Mouse (Mus musculus) left cerebral cortex, adult 2 months (tissue): ENCODE results near the gene Gab2. TPM values are rescaled to one million over a fixed set of nuclear protein-coding genes. Genes with fewer than 3 reads are reported as not detected.

ENCODE experiments used
- DNase-seq, 2 experiments: peaks; one replicate each; pipeline ENCODE4 v3.0.0; 2021 to 2022; ENCODE audit warnings: low spot score in 2 of 2, mixed read lengths in 1 of 2; ENCODE audit errors: extremely low spot score in 1 of 2
- H3K27ac ChIP-seq: fragments of 200-600 bp; 2 replicates; pipeline ENCODE4 v1.8.1; 2022
- H3K4me3 ChIP-seq: fragments of 200-600 bp; 2 replicates; pipeline ENCODE4 v1.8.1; 2022
- CTCF ChIP-seq: fragments of 200-600 bp; IDR thresholded peaks from 2 replicates; pipeline ENCODE4 v1.8.1; 2022; ENCODE audit warnings: antibody characterized with exemption, mild to moderate bottlenecking, moderate library complexity
- intact Hi-C: fragments of 180-260 bp; cut with DNase I; formaldehyde crosslinking; loops from one replicate; pipeline ENCODE4 v1.15.1; 2025
- long read RNA-seq, 2 experiments: library from polyadenylated mRNA; stranded (forward); transcript quantifications; one replicate each; pipeline ENCODE4 v2.0.0; 2021; ENCODE audit warnings: borderline mapping rate in 2 of 2
- total RNA-seq, 2 experiments: library from RNA; stranded (reverse); gene quantifications; 2 replicates each; pipeline ENCODE4 v1.2.3; 2021

Gene Gab2
- 10 to 100 TPM; 14.3 to 14.4 TPM for total RNA-seq
- long read RNA-seq, experiment 1, full-length matches to known transcripts, result 11 of 14 reads
- long read RNA-seq, experiment 1, partial matches to known transcripts, result 1 of 14 reads
- long read RNA-seq, experiment 1, other reads (novel, unspliced or antisense), result 2 of 14 reads
- long read RNA-seq, experiment 2, full-length matches to known transcripts, result 11 of 14 reads
- long read RNA-seq, experiment 2, partial matches to known transcripts, result 2 of 14 reads
- long read RNA-seq, experiment 2, other reads (novel, unspliced or antisense), result 1 of 14 reads

DNA sequence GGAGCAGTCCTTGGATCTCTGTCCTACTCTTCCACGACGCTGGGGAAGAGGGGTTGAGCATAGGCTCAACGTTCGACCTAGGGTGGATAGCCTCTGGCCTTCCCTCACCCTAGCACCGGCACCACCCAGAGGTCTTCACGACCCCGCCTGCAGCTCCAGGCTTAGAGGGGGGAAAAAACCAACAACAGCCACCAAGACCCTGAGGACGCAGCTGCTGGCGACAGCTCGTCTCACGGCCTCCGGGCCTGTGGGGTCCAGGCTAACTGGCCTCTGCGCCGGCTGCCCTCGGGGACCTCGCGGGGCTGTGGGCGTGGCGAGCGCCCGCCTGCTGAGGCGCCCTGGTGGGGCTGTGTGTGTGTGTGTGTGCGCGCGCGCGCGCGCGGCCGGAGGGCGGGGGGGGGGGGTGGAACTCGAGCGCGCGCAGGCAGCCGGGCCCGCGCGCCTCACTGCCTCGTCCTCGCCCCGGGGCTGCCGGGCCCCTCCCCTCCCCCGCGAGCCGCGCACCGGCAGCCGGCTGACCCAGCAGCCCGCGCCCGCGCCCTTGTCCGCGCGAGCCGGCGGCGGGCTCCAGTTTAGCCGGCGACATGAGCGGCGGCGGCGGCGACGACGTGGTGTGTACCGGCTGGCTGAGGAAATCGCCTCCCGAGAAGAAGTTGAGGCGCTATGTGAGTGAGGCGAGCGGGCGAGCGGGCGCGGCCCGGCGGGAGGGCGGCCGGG is at the start of gene Gab2:
TSS of gene Gab2 (plus strand) at position 345 of the 717 bp plus-strand sequence.
- peak within 1 kb of the TSS; percentile 88 for H3K27ac ChIP-seq
- intact Hi-C loops, result loop anchor here (5.0 kb wide), 1 partner anchor 166 kb away; no protein-coding TSS in a partner anchor
- peak; percentile 64 to 69 for DNase-seq
- peak within 1 kb of the TSS; percentile 86 for H3K4me3 ChIP-seq
- no peak for TF ChIP-seq CTCF

DNA sequence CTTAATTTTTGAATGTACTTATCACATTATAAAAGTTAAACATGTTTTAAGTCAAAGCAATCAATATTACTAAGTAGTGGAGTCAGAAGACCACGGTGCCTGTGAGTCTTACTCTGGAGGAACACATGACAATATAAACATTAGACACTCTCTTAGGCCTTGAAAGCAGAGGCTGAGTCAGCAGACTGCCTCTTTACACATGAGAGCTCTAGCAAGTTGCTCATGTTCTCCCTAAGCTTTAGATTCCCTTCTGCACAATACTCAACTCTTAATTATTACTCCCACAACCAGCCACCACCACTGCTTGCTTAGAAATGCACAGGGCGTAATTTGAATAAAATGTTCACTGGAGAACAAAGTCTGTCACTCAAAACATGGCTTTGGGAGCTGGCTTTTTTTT is 49.0 kb upstream of the Gab2 start:
- no peak for DNase-seq
- no peak overlapping the region for H3K4me3 ChIP-seq
- H3K27ac ChIP-seq, result no peak overlapping the region
- intact Hi-C loops, result no loop called here
- no peak for TF ChIP-seq CTCF

DNA sequence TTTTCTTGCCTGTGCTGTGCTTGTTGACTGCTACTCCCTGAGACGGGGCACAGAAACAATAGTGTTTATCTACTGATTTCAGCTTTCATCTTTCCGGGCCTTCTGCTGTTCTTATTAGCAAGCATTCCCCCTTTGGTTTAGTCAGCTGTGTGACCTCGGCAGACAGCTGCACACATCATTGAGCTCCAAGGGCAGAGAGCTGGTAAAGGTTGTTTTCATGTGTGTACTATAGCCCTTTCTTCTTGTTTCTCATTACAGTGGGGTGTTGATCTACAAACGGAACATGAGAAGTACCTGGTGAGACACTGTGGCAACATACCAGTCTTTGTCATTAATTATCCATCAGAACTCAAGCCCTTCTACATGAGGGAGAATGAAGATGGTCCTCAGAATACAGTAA is 41.7 kb upstream of the Gab2 start:
- no peak for TF ChIP-seq CTCF
- intact Hi-C loops, result no loop called here
- DNase-seq, result no peak
- Histone ChIP-seq H3K4me3 (no peak overlapping the region), H3K27ac (no peak overlapping the region)

DNA sequence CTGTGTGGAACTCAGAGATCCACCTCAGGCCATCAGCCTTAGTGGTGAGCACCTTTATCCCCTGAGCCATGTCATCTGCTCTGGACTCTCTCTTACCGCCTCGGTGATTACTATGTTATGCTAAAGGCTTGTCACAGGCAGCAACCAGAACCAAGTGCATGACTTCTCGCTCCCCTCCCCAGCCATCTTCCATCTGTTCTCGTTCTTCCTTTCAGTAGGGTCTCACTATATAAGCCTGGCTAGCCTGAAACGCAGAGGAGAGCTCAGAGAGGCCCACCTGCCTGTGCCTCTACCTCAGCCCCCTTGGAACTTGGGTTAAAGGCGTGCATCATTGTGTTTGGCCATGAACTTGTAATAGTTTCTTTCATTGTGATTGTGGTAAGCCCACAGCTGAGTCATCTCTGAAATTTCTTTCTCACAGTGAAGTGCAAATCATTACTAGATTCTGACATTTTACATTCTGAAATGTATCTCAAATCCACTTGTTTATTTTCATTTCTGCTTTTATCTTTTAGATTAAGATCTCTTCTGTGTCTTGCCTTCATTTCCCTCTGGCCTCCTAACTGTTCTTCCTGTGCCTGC is 39.4 kb upstream of the Gab2 start:
- H3K27ac ChIP-seq, result no peak overlapping the region
- H3K4me3 ChIP-seq, result no peak overlapping the region
- no peak for TF ChIP-seq CTCF
- intact Hi-C loops, result no loop called here
- DNase-seq, result no peak

DNA sequence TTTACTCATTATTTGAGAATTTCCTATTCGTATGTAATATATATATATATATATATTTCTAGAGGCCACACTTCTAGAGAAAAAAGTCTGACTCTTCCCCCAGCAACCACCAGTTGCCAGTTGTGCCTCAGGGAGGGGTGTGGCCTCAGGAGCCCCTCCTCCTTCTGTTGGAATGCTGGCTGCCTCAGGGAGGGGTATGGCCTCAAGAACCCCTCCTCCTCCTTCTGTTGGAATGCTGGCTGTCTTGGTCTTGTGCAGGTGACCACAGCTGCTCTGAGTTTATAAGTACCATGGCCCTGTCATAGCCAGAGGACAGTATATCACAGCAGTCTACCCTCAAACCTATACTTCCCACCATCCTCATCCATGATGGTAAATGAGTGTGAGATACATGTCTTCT is 38.4 kb upstream of the Gab2 start:
- no peak for TF ChIP-seq CTCF
- no peak overlapping the region for H3K4me3 ChIP-seq
- H3K27ac ChIP-seq, result no peak overlapping the region
- intact Hi-C loops, result no loop called here
- no peak for DNase-seq

DNA sequence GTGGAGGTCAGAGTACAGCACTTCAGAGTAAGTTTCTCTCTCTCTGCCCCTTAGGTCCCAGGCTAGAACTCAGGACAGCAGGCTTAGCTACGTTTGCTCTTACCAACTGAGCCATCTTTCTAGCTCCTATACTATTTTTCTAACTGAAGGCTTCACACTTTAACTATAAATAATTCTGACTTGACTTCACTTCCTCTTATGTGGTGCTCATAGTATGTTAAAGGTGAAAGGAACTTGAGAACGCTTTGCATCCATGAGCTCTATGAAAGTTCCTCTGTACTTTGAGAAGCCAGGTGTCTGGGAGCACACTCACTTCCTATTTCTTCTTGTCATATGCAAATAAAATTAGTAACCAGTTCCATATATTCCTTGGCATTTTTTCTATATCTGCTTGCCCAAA is 20.4 kb upstream of the Gab2 start:
- no peak for DNase-seq
- TF ChIP-seq CTCF, result no peak
- Histone ChIP-seq H3K4me3 (no peak overlapping the region), H3K27ac (no peak overlapping the region)
- intact Hi-C loops, result no loop called here

DNA sequence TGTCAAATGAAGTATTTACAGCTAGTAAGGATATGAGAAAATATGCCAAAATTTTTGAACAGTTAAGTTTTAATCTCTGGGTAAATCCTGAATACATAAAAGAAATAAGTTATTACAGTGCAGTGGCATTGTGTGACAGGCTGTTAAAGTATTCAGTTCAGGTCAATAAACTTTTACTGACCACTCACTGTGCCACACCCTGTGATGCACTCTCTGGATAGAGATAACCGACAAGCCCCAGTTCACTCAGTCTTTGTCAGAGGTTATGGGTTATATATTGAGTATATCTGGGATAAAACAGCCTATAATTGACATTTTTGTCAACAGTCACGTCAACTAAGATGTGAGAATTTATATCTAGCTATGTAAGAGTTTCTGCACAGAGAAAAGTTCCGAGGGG is 9.9 kb upstream of the Gab2 start:
- intact Hi-C loops, result no loop called here
- Histone ChIP-seq H3K4me3 (no peak overlapping the region), H3K27ac (no peak overlapping the region)
- no peak for TF ChIP-seq CTCF
- no peak for DNase-seq

DNA sequence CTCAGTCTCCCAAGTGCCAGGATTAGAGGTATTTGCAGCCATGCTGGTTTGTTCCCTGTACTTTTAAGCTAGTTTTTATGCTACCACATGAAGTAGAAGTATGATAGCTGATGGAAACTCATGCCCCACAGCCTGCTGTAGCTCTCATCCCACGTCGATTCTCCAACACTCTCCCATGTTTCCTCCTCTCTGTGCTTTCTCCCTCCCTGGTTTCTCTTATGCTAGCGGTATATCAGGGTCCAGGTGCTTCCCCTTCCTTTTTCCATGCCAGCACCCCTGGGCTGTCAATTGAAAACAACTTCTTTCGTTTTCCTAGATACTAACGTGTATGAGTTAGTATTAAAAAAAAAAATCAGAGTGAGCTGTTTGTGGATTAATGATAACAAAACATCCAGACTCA is 9.3 kb upstream of the Gab2 start:
- intact Hi-C loops, result no loop called here
- DNase-seq, result no peak
- no peak for TF ChIP-seq CTCF
- no peak overlapping the region for H3K27ac ChIP-seq
- no peak overlapping the region for H3K4me3 ChIP-seq

DNA sequence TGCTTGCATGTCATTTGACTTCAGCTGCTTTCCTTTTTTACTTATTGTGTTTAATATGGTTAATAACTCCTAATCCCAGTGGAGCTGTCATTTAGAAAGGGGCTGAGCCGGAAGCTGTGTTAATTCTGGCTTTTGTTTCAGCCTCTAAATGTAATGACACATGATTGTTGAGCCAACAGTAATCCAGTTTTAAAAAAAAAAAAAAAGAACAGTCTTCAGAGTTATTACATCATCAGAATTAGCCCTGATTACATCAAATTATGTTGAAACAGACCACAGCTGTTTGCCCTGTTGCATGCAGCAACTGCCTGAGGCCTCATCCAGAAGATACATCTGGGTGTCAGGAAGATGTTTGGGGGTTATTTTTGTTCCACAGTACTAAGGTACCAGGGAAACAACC is 6.4 kb upstream of the Gab2 start:
- H3K27ac ChIP-seq, result no peak overlapping the region
- intact Hi-C loops, result no loop called here
- no peak for DNase-seq
- no peak for TF ChIP-seq CTCF
- no peak overlapping the region for H3K4me3 ChIP-seq

DNA sequence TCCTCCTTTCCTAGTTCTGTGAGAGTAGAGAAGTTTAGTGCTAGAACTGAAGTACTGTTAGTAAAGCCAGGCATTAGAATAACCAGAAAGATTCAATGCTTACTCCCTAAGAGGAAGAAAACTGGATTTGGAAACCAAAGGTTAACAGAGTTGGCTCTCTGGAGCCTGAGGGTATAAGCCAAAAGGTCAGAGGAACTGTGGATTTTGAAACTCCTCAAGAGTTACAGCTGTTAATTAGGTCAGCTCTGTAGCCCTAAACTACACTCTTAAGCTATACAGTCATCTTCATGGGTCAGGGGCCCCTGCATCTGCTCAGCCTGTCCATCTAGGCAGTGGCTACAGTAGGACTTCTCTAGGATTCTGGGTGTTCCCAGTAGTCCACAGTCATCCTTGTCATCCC is 4.4 kb upstream of the Gab2 start:
- DNase-seq, result no peak
- TF ChIP-seq CTCF, result no peak
- intact Hi-C loops, result no loop called here
- H3K27ac ChIP-seq, result no peak overlapping the region
- no peak overlapping the region for H3K4me3 ChIP-seq

DNA sequence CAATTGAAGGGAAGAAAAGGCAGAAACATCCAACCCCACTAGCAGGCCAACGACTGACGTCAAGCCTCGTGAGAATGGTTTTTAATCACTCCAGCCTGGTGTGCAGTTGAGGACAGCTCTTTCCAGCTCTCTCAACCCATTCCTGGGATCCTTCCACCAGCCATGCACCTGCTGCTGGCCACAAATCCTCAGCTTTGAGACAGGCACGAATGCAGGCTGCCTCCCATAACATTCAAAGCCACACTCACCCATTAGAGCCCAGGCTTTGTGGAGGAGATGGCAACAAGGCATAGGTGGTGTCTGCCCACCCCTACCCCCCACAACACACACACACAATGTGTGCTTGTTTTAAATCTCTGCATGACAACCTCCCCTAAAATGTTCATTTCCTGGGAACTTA is 2.7 kb upstream of the Gab2 start:
- Histone ChIP-seq H3K4me3 (no peak overlapping the region), H3K27ac (no peak overlapping the region)
- no peak for DNase-seq
- intact Hi-C loops, result loop anchor here (1.0 kb wide), 1 partner anchor 219 kb away; no protein-coding TSS in a partner anchor
- no peak for TF ChIP-seq CTCF

DNA sequence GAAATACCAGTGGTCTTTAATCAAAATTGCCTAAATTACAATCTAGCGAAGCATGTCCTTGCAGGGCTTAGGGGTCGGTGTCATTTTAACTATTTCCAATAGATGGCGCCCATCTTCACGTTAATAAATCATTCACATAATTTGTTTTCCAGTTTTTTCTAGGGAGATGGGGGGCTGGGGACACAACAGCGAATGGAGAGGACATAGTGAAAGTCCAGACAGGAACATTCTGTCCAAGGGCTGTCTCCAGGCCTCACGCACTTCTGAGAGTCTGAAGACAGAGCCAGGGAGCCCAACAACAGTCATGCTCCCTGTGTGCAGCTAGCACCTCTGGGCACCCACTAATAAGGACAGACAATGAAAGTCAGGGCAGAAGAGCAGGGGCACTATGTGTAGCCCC is 2.2 kb upstream of the Gab2 start:
- no peak overlapping the region for H3K4me3 ChIP-seq
- TF ChIP-seq CTCF, result peak; percentile 75
- peak in 1 of 2 experiments; percentile 18 for DNase-seq
- intact Hi-C loops, result loop anchor here (1.0 kb wide), 1 partner anchor 218 kb away; no protein-coding TSS in a partner anchor
- H3K27ac ChIP-seq, result no peak overlapping the region
